Mouse (Mus musculus) T-helper 1 cell (primary cell): Measurements from ENCODE around the gene Akr1c18.

Source experiments
- in situ Hi-C: fragments of 300-600 bp; cut with MboI, MseI; formaldehyde crosslinking; loops from one replicate; pipeline ENCODE4 v1.15.1; 2025; ENCODE audit warnings: high pct_unique_total_duplicates

The Akr1c18 gene

GRCm38 (mm10) chr13:4110281-4111188 lies 39.9 kb downstream of the Akr1c18 start:
- in situ Hi-C loops: no loop called here

- in situ Hi-C loops: no loop called here
Observed at GRCm38 (mm10) chr13:4102721-4103120, 47.7 kb downstream of the Akr1c18 start.

DNA sequence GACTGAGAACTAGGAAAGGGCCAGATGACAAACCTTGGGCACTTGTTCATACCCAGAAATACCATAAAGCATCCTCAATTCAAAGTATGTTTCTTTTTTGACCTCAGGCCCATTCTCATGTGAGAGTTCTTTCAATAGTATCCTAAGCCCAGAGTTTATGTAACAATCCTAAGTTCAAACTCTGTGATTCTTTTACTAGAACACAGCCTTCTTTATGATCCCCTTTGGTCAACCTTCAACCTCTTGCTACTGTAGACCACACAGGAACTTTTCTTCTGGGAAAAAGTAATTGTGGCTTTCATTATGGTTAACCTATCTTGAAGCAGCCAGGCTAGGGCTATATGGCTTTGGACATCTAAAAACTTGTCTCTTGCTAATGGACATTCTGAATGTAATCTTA lies 48.8 kb downstream of the Akr1c18 start:
- in situ Hi-C loops: no loop called here
